Mouse (Mus musculus): Measurements from ENCODE around the gene Cxcl15. TPM values are rescaled to one million over a fixed set of nuclear protein-coding genes. Genes with fewer than 3 reads are reported as not detected.

Cxcl15 gene
- polyA plus RNA-seq, 1 experiment = not detected

DNA sequence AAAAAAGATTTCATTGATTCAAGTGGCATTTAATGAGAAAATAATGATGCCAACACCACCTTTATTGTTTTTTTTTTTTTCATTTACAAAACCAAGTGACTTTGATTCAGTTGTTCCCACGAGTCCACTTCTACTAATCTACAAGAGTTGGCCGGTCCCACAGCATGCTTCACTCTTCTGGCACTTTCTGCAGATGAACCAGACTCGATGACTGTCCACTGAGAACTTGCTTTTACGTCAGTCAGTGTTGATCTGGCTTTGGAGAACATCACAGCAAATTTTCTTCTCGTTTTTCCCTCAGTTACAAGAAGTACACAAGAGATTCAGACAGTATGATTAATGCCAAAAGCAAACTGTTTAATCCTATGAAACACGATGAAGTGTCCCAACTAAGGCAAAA is 15.5 kb upstream of the Cxcl15 start:
- TF ChIP-seq GATA1 (IDR thresholded peaks at IDR 0.05; ENCODE audit: low read length) = no peak

DNA sequence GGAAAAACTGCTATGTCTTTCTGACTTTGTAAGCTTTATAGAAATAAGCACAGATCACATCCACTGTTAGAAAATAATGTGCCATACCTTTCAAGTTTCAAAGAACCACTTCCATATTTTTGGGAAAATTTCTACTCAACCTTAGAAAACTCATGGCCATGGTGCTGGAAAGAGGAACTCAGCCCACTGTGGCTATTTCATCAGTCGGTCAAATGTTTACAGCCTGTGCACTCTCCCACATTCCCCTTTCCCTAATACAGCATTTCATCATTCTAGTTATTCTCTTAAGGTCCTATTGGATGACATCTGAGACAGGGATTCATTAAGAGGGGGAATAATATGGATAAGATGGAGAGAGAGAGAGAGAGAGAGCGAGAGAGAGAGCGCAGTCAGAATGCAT is 10.6 kb upstream of the Cxcl15 start:
- no peak for TF ChIP-seq GATA1 (IDR thresholded peaks at IDR 0.05; ENCODE audit: low read length)

DNA sequence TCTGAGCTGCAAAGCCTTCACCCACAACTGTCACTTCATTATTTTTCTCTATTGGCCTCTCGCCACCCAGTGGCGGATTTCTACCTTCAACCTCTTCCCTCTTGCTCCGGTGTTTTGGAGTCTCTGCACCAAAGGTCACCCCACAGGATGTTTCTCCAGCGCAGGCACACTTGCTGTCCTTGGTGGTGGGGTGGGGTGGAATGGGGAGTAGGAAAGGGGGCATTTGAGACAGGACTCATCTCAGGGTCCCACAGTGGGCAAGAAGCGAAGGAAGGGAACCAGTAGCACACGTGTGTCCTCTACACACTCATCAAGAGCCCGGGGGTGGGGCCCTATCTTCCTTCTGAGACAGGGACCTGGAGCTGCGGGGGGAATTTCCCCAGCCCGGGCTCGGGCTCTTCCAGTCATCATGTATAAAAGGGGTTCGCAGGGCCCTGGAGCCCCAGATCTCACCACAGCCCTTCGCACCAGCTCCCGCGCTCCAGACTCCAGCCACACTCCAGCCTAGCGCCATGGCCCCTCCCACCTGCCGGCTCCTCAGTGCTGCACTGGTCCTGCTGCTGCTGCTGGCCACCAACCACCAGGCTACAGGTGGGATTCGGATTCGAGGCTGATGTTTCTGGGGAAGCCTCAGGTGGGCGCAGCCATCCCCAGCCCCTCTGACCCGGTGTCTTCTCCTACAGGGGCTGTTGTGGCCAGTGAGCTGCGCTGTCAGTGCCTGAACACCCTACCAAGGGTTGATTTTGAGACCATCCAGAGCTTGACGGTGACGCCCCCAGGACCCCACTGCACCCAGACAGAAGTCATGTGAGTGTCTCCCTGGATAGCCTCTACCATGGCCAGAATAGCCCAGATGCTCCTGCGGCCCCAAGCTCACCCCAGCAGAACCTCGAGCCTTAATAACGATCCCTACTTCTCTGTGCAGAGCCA is 8.4 kb upstream of the Cxcl15 start, which contains the start of gene Cxcl3:
Gene Cxcl3 (plus strand): TSS at position 445 of the 930 bp plus-strand sequence.
- TF ChIP-seq GATA1 (IDR thresholded peaks at IDR 0.05; ENCODE audit: low read length) = no peak

DNA sequence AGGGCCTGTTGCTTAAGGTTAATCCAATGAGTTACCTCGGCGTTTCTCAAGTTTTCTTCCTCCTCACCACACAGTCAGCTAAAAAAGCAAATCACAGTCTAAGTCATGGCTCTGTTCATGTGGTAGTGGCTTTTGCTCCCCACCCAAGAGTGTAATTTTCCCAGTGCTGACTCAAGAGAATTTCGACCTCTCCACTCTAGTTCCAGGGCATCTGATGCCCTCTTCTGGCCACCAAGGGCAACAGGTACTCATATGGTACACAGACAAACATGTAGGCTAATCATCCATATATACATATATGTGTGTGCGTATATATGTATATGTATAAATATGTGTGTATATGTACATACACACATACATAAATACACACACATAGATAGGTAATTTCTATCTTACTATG is 6.2 kb upstream of the Cxcl15 start:
- no peak for TF ChIP-seq GATA1 (IDR thresholded peaks at IDR 0.05; ENCODE audit: low read length)

DNA sequence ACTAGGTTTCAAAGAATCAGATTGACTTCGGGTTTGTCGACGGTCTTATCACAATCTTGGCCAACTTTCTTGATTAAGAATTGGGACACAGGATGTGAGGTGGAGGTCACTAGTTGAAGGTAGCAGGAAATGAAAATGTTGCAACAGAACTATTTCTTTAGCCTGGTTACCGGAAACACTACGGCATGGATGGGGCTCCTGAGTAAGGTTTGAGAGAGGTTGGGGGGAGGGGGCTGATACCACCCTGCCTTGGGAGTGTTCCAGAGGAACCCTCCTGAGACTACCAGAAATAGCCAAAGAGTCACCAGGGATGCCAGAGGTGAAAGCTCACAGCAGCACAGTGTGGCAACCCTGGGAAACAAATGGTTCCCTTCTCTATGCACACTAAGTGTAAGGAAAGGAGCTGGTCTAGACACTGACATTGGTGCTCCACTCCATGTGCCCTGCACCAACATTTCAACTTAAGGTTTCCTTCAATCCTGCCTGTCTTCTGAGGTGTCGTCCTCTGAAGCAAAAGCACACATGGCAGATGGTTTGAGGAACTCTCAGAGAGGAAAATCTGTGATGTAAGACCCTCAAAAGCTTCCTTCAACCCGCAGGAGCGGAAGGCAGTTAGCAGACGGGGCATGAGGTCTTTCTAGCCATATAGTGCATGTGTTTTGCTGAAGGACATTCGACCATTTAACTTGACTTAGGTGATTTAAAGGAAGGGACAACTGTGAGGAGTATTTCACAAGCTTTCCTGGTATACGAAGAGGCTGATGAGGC is 4.8 kb upstream of the Cxcl15 start:
- no peak for TF ChIP-seq GATA1 (IDR thresholded peaks at IDR 0.05; ENCODE audit: low read length)

DNA sequence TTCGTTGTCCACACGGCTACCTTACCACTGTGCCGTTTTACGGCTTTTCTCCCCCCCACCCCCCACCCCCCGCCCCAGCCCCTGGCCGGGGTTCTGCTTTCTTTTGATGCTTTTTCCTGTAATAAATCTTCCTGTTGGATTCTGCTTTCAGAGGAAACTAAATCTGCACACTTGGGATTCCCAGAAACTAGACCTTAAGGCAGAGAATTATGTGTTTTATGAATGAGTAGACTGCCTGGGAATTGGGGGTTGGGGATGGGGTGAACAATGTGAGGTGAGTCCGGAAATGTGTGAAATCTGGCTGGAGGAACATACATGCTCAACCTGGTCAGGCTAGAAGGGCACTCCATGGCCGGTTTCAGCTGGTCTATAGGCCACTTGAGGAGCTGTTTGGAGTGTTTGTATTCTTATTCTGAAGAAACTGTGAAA is 4.2 kb upstream of the Cxcl15 start:
- TF ChIP-seq GATA1 (IDR thresholded peaks at IDR 0.05; ENCODE audit: low read length) = no peak

DNA sequence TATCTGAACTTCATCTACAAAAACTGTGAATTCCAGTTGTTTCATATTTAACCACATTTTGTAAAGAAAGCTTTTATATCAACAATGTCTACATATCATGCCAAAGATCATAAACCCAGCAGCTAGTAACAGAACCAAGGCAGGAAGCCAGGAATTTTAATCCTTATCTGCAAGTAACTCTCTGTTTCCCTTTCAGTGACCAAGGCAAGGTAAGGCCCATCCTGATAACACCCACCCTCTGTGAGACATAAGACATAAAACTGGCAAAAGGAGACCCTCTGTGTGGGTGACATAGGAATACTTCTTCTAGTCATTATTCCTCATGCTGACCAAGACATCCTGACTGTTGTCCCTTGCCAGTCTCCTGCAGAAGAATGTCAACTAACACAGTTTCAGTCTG is 10.2 kb downstream of the Cxcl15 start:
- no peak for TF ChIP-seq GATA1 (IDR thresholded peaks at IDR 0.05; ENCODE audit: low read length)

DNA sequence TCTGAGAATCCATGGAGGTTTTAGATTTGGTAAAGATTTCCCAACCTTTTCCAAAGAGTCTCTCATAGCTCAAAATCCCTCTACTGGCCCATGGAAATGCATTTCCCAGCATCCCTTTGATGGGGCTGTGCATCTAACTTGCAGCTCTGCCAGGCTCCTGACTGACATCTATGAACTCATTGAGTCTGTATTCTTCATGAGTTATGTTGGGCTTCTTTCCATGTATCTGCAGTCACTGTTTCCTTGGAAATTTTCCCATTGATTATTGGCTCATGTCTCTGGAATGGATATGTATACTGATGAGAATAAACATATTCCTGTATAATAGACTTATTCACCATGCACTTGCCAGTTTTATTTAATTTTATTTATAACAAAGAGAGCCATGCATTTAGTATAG is 11.7 kb downstream of the Cxcl15 start:
- no peak for TF ChIP-seq GATA1 (IDR thresholded peaks at IDR 0.05; ENCODE audit: low read length)

DNA sequence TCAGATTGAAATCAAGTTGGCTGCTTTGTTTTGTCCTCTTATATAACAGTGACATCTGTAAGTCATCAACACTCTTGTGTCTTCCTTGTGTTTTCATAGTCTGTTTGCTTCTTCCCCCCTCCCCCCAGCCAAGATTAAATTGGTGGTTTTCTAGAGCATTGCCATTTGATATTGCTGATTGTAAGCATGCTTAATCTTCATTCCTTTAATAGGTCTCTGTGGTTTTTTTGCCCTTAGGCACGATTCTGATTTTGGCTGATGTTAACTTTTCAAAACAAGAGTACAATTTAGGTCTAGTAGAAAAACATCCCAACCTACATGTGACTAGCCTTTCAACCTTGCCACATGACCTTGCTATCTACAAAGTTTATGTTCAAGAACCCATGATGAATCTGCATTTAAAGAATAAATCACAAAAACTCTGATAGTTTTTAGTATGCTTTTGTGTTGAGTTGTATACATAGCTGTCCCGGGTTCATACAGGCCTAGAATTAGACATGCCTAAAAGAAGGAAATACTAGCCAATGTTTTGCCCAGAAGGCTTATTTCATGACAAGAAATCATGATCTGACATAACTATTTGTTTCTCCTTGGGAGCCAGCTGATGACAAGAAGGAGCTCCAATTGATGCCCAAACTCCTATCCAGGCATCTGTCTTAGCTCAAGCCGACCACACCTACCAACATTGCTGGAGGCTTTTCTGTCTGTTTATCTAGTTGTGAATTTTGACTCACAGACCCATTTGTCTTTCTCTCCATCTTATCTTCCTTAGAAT is 13.0 kb downstream of the Cxcl15 start:
- no peak for TF ChIP-seq GATA1 (IDR thresholded peaks at IDR 0.05; ENCODE audit: low read length)

DNA sequence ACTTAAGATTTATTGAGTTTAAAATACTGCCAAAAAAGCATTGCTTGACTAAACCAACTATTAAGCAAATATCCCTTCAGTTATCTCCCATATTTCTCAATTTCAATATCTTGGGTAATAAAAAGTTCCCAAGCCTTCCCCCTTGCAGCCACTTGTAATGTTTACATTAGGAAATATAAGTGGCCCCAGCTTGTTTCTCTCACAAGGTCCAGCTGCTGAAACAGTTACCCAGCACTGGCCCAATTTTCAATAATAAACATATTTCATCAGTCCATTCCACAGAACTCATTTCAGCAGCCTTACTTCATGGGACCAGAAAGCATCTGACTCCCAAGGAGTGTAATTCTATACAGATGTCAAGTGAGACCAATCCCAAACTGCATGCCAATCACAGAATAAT is 25.4 kb downstream of the Cxcl15 start:
- TF ChIP-seq GATA1 (IDR thresholded peaks at IDR 0.05; ENCODE audit: low read length) = no peak

DNA sequence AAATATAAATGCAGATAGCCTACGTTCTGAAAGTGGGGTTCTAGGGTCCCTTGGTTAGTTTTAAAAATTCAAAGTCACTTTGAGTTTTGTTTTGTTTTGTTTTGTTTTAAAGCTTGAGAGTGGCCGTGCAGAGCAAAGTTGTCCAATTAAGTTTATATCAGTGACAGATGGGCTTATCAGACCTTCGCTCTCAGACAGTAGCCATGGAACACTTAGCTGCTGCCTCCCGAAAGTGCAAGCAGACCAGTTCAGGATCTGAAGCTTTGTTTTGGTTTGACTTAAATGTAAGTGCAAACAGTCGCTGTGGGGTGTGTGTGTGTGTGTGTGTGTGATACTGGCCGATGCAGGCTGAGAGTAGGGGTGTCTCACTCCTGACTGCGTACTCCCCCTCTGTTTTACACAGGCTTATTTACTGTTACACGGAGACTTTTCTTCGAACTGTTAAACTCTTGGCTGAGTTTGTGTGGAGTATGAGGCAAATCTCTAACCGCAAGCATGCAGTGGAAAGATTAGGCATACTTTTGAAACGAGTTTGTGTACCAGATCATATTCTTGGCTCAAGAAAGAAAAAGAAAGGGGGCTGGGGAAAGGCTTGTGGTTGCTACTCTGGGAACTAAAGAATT is 37.9 kb downstream of the Cxcl15 start:
- TF ChIP-seq GATA1 (IDR thresholded peaks at IDR 0.05; ENCODE audit: low read length) = no peak

DNA sequence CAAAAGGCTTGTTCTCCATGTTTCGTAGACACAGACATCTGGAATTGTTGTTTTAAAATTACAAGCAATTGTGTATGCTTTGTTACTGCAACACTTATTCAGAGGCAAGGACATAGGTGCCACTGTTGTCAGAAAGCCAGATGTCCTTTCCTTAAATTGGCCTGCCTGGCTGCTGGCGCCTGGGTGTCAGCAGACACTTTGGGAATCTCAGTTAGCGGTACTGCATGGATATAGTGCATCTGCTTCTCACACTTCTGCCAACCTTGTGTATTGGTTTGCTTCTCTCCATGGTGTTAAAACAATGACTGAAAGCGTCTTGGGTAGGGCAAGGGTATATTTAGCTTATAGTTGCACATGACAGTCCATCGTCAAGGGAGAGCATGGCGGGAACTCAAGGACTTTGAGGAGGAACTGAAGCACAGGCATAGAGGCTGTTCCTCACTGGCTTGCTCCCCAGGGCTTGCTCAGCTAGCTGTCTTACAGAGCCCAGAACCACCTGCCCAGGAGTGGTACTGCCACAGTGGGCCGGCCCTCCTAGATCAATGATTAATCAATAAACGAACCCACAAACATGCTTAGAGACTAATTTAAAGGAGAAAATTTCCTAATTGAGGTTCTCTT is 38.5 kb downstream of the Cxcl15 start:
- no peak for TF ChIP-seq GATA1 (IDR thresholded peaks at IDR 0.05; ENCODE audit: low read length)

DNA sequence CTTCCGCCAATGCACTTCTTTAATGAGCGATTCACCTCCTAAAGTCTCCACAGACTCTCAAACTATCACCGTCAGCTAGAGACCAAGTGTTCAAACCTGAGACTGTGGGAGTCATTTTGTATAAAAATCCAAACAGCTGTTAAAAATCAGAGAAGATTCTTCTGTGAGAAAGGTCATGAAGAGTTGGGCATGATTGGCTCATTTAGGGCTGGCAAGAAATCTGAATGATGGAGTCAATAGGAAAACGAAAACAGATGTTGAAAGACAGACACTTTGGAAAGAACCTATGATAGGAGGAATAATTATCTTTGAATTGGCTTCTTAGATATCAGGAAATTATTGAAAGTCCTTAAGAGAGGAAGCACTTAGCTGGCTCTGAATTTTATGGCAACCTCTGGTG is 40.1 kb downstream of the Cxcl15 start:
- TF ChIP-seq GATA1 (IDR thresholded peaks at IDR 0.05; ENCODE audit: low read length) = no peak

DNA sequence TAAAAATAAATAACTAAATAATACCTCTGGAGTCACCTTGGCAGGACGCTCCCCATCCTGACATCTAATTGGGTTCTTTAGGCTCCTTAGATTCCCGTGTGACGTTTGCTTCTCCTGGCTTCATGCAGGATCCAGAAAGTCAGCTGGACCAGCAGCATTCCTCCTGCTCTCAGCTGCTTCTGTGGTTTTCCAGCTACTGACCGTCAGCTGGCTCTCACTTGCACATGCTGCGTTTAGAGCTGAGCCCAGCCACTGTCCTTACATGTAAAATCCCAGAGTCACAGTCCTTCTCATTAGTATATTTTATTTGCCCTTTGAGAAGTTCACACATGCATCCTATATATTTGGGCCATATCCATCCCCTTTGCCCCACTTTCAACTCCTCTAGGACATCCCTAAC is 44.2 kb downstream of the Cxcl15 start:
- no peak for TF ChIP-seq GATA1 (IDR thresholded peaks at IDR 0.05; ENCODE audit: low read length)
